Mouse (Mus musculus): ENCODE data around the gene Apod. TPM values are rescaled to one million over a fixed set of nuclear protein-coding genes. Genes with fewer than 3 reads are reported as not detected.
A peak's percentile ranks its signal among the peaks of the same experiment; 100 is the strongest.
"Not testable (repeated sequence)": the region's sequence is repeated elsewhere in the genome, so short reads cannot be mapped to it uniquely, and the experiment has no call there.

The Apod gene
- polyA plus RNA-seq, 1 experiment from 2014 or later: 63.0 TPM

GRCm38 (mm10) chr16:31318418-31318817 lies 3.8 kb upstream of the Apod start:
- Histone ChIP-seq H3K4me2 (ENCODE audit: low read depth, low read length) (no peak overlapping the region), H3K27me3 (replicated peaks; ENCODE audit: control insufficient read depth, insufficient read depth, low read length) (no peaks in the 10 kb centered on the region), H3K9me3 (ENCODE audit: control insufficient read depth, low read length) (no peaks in the 10 kb centered on the region), H3K9ac (ENCODE audit: low read depth, low read length) (no peak overlapping the region), H3K4me3 (ENCODE audit: low read depth, low read length) (no peak overlapping the region), H3K4me1 (ENCODE audit: control insufficient read depth, insufficient read depth, low read length) (peaks cover 24% of the 10 kb centered on the region), H3K27ac (replicated peaks; ENCODE audit: low read depth, low read length) (no peak overlapping the region), H3K36me3 (ENCODE audit: control insufficient read depth, insufficient read depth, low read length) (no peaks in the 10 kb centered on the region)
- no peak for DNase-seq (ENCODE audit: low spot score)
- WGBS: 65% methylated on average over 2 of the region's 2 CpGs
- no peak for ATAC-seq (ENCODE audit: low read depth)

GRCm38 (mm10) chr16:31316246-31317143 lies 1.9 kb upstream of the Apod start:
- not testable (repeated sequence) for H3K9me3 ChIP-seq (ENCODE audit: control insufficient read depth, low read length); H3K27me3 ChIP-seq (replicated peaks; ENCODE audit: control insufficient read depth, insufficient read depth, low read length); H3K4me2 ChIP-seq (ENCODE audit: low read depth, low read length); H3K4me3 ChIP-seq (ENCODE audit: low read depth, low read length); H3K36me3 ChIP-seq (ENCODE audit: control insufficient read depth, insufficient read depth, low read length); H3K9ac ChIP-seq (ENCODE audit: low read depth, low read length)
- peak overlapping the region; percentile 87 for H3K27ac ChIP-seq (replicated peaks; ENCODE audit: low read depth, low read length)
- DNase-seq (ENCODE audit: low spot score) (peak; percentile 72), ATAC-seq (ENCODE audit: low read depth) (peak; percentile 20; the same call in 1 of the 2 replicates)
- WGBS: 20% methylated on average over 11 of the region's 12 CpGs
- H3K4me1 ChIP-seq (ENCODE audit: control insufficient read depth, insufficient read depth, low read length): peaks cover 27% of the 10 kb centered on the region

- ATAC-seq (ENCODE audit: low read depth): peak; percentile 12; the same call in 1 of the 2 replicates
- no peaks in the 10 kb centered on the region for H3K27me3 ChIP-seq (replicated peaks; ENCODE audit: control insufficient read depth, insufficient read depth, low read length)
- peak overlapping the region; percentile 29; the same call in 1 of the 2 replicates for H3K4me2 ChIP-seq (ENCODE audit: low read depth, low read length)
- no peak overlapping the region for H3K9ac ChIP-seq (ENCODE audit: low read depth, low read length)
- no peaks in the 10 kb centered on the region for H3K36me3 ChIP-seq (ENCODE audit: control insufficient read depth, insufficient read depth, low read length)
- no peaks in the 10 kb centered on the region for H3K9me3 ChIP-seq (ENCODE audit: control insufficient read depth, low read length)
- H3K27ac ChIP-seq (replicated peaks; ENCODE audit: low read depth, low read length): peak overlapping the region; percentile 87
- H3K4me1 ChIP-seq (ENCODE audit: control insufficient read depth, insufficient read depth, low read length): peaks cover 27% of the 10 kb centered on the region
- peak; percentile 41 for DNase-seq (ENCODE audit: low spot score)
- WGBS: 71% methylated on average over 4 of the region's 4 CpGs
- H3K4me3 ChIP-seq (ENCODE audit: low read depth, low read length): no peak overlapping the region
Observed at GRCm38 (mm10) chr16:31315294-31315693, 686 bp upstream of the Apod start.

- Histone ChIP-seq H3K36me3 (ENCODE audit: control insufficient read depth, insufficient read depth, low read length) (no peaks in the 10 kb centered on the region), H3K27ac (replicated peaks; ENCODE audit: low read depth, low read length) (peak overlapping the region; percentile 87), H3K4me2 (ENCODE audit: low read depth, low read length) (peak overlapping the region; percentile 29)
Observed at GRCm38 (mm10) chr16:31313611-31314010, 997 bp downstream of the Apod start.

GRCm38 (mm10) chr16:31312296-31312695 lies 2.3 kb downstream of the Apod start:
- Histone ChIP-seq H3K9me3 (ENCODE audit: control insufficient read depth, low read length) (no peaks in the 10 kb centered on the region), H3K27me3 (replicated peaks; ENCODE audit: control insufficient read depth, insufficient read depth, low read length) (no peaks in the 10 kb centered on the region), H3K9ac (ENCODE audit: low read depth, low read length) (no peak overlapping the region), H3K4me3 (ENCODE audit: low read depth, low read length) (no peak overlapping the region), H3K4me1 (ENCODE audit: control insufficient read depth, insufficient read depth, low read length) (peaks cover 27% of the 10 kb centered on the region), H3K27ac (replicated peaks; ENCODE audit: low read depth, low read length) (no peak overlapping the region), H3K4me2 (ENCODE audit: low read depth, low read length) (no peak overlapping the region), H3K36me3 (ENCODE audit: control insufficient read depth, insufficient read depth, low read length) (no peaks in the 10 kb centered on the region)
- no peak for ATAC-seq (ENCODE audit: low read depth)
- DNase-seq (ENCODE audit: low spot score): no peak
- 80% methylated on average over 3 of the region's 3 CpGs for WGBS

More at GRCm38 (mm10) chr16:31313611-31314010, 997 bp downstream of the Apod start:
- ATAC-seq (ENCODE audit: low read depth): no peak
- H3K27me3 ChIP-seq (replicated peaks; ENCODE audit: control insufficient read depth, insufficient read depth, low read length): no peaks in the 10 kb centered on the region
- DNase-seq (ENCODE audit: low spot score): peak; percentile 19
- no peaks in the 10 kb centered on the region for H3K9me3 ChIP-seq (ENCODE audit: control insufficient read depth, low read length)
- H3K4me1 ChIP-seq (ENCODE audit: control insufficient read depth, insufficient read depth, low read length): peaks cover 27% of the 10 kb centered on the region
- H3K9ac ChIP-seq (ENCODE audit: low read depth, low read length): no peak overlapping the region
- H3K4me3 ChIP-seq (ENCODE audit: low read depth, low read length): no peak overlapping the region; the same call in 1 of the 2 replicates
- 21% methylated on average over 2 of the region's 2 CpGs for WGBS

- Histone ChIP-seq H3K4me1 (ENCODE audit: control insufficient read depth, insufficient read depth, low read length) (no peaks in the 10 kb centered on the region), H3K9ac (ENCODE audit: low read depth, low read length) (no peak overlapping the region), H3K4me3 (ENCODE audit: low read depth, low read length) (no peak overlapping the region), H3K9me3 (ENCODE audit: control insufficient read depth, low read length) (no peaks in the 10 kb centered on the region), H3K27ac (replicated peaks; ENCODE audit: low read depth, low read length) (no peak overlapping the region), H3K27me3 (replicated peaks; ENCODE audit: control insufficient read depth, insufficient read depth, low read length) (no peaks in the 10 kb centered on the region), H3K36me3 (ENCODE audit: control insufficient read depth, insufficient read depth, low read length) (no peaks in the 10 kb centered on the region), H3K4me2 (ENCODE audit: low read depth, low read length) (no peak overlapping the region)
- 67% methylated on average over 5 of the region's 5 CpGs for WGBS
- DNase-seq (ENCODE audit: low spot score) (no peak), ATAC-seq (ENCODE audit: low read depth) (no peak)
Observed at GRCm38 (mm10) chr16:31305199-31305919, 9.2 kb downstream of the Apod start.

- no peaks in the 10 kb centered on the region for H3K36me3 ChIP-seq (ENCODE audit: control insufficient read depth, insufficient read depth, low read length)
- no peaks in the 10 kb centered on the region for H3K9me3 ChIP-seq (ENCODE audit: control insufficient read depth, low read length)
- no peak overlapping the region for H3K27ac ChIP-seq (replicated peaks; ENCODE audit: low read depth, low read length)
- H3K4me3 ChIP-seq (ENCODE audit: low read depth, low read length): no peak overlapping the region
- 0 out of 2 replicates have a peak, but pooled peaks cover 8% of the 10 kb centered on the region for H3K4me1 ChIP-seq (ENCODE audit: control insufficient read depth, insufficient read depth, low read length)
- DNase-seq (ENCODE audit: low spot score) (peak; percentile 64), ATAC-seq (ENCODE audit: low read depth) (0 out of 2 replicates have a peak, but pooled peaks have one; percentile 22)
- H3K27me3 ChIP-seq (replicated peaks; ENCODE audit: control insufficient read depth, insufficient read depth, low read length): no peaks in the 10 kb centered on the region
- 60% methylated on average over 10 of the region's 10 CpGs for WGBS
- H3K4me2 ChIP-seq (ENCODE audit: low read depth, low read length): no peak overlapping the region
- H3K9ac ChIP-seq (ENCODE audit: low read depth, low read length): no peak overlapping the region
Observed at GRCm38 (mm10) chr16:31303276-31303675, 11.3 kb downstream of the Apod start.

GRCm38 (mm10) chr16:31300883-31301532 lies 13.6 kb downstream of the Apod start:
- Histone ChIP-seq H3K9ac (ENCODE audit: low read depth, low read length) (no peak overlapping the region), H3K36me3 (ENCODE audit: control insufficient read depth, insufficient read depth, low read length) (no peaks in the 10 kb centered on the region), H3K4me1 (ENCODE audit: control insufficient read depth, insufficient read depth, low read length) (0 out of 2 replicates have a peak, but pooled peaks cover 8% of the 10 kb centered on the region), H3K4me2 (ENCODE audit: low read depth, low read length) (no peak overlapping the region), H3K27me3 (replicated peaks; ENCODE audit: control insufficient read depth, insufficient read depth, low read length) (no peaks in the 10 kb centered on the region), H3K9me3 (ENCODE audit: control insufficient read depth, low read length) (no peaks in the 10 kb centered on the region), H3K27ac (replicated peaks; ENCODE audit: low read depth, low read length) (no peak overlapping the region), H3K4me3 (ENCODE audit: low read depth, low read length) (no peak overlapping the region)
- DNase-seq (ENCODE audit: low spot score) (no peak), ATAC-seq (ENCODE audit: low read depth) (no peak)
- 80% methylated on average over 6 of the region's 6 CpGs for WGBS
